Mouse (Mus musculus) myocyte (in vitro differentiated cells): ENCODE results near the gene Ptprd. TPM values are rescaled to one million over a fixed set of nuclear protein-coding genes. Genes with fewer than 3 reads are reported as not detected.

Experiments used
- H3K27me3 ChIP-seq: one replicate; pipeline ENCODE4 v1.6.1; 2011; ENCODE audit not compliant: control insufficient read depth, insufficient read depth, insufficient read length
- H3K36me3 ChIP-seq: one replicate; pipeline ENCODE4 v1.6.1; 2011; ENCODE audit not compliant: control insufficient read depth, insufficient read depth
- H3K4me2 ChIP-seq: one replicate; pipeline ENCODE4 v1.6.1; 2011; ENCODE audit warnings: low read depth, control low read depth
- H3K4me3 ChIP-seq: one replicate; pipeline ENCODE4 v1.5.1; 2011; ENCODE audit warnings: mild to moderate bottlenecking, control low read depth, moderate library complexity
- H3K79me2 ChIP-seq: one replicate; pipeline ENCODE4 v1.6.1; 2011; ENCODE audit not compliant: control insufficient read depth, insufficient read depth
- H3ac ChIP-seq: one replicate; pipeline ENCODE4 v1.6.1; 2011; ENCODE audit not compliant: control insufficient read depth, insufficient read length
- CEBPB ChIP-seq: IDR thresholded peaks from 2 replicates; pipeline ENCODE4 v1.6.1; 2011; ENCODE audit warnings: mild to moderate bottlenecking, moderate library complexity; ENCODE audit not compliant: poor library complexity, insufficient read depth, severe bottlenecking
- E2F4 ChIP-seq: IDR thresholded peaks from one replicate; pipeline ENCODE4 v1.6.1; 2011; ENCODE audit warnings: mild to moderate bottlenecking, control low read depth, moderate library complexity; ENCODE audit not compliant: insufficient read depth
- MAX ChIP-seq: IDR thresholded peaks from one replicate; pipeline ENCODE4 v1.6.1; 2011; ENCODE audit warnings: low read depth, mild to moderate bottlenecking, control low read depth
- MYOD1 ChIP-seq, 3 experiments: IDR thresholded peaks; one replicate each; pipeline ENCODE4 v1.6.1; 2011; ENCODE audit warnings: control low read depth in 2 of 3, low read depth in 2 of 3, mild to moderate bottlenecking in 2 of 3, moderate library complexity in 1 of 3; ENCODE audit not compliant: insufficient read length in 2 of 3, control insufficient read depth in 1 of 3
- MYOG ChIP-seq, 3 experiments: IDR thresholded peaks; one replicate each; pipeline ENCODE4 v1.6.1; 2011; ENCODE audit warnings: control low read depth in 2 of 3, low read depth in 2 of 3, mild to moderate bottlenecking in 2 of 3; ENCODE audit not compliant: insufficient read length in 2 of 3, control insufficient read depth in 1 of 3, insufficient read depth in 1 of 3
- POLR2A ChIP-seq: IDR thresholded peaks from one replicate; pipeline ENCODE4 v1.6.1; 2011; ENCODE audit warnings: low read depth, mild to moderate bottlenecking, control low read depth, moderate library complexity; ENCODE audit not compliant: insufficient read length
- POLR2AphosphoS2 ChIP-seq: IDR thresholded peaks from one replicate; pipeline ENCODE4 v1.6.1; 2011; ENCODE audit warnings: low read depth, control low read depth; ENCODE audit not compliant: insufficient read length
- REST ChIP-seq: IDR thresholded peaks from one replicate; pipeline ENCODE4 v1.6.1; 2011; ENCODE audit warnings: mild to moderate bottlenecking, control low read depth, moderate library complexity; ENCODE audit not compliant: insufficient read depth, insufficient read length
- SRF ChIP-seq: IDR thresholded peaks from one replicate; pipeline ENCODE4 v1.6.1; 2011; ENCODE audit warnings: low read depth; ENCODE audit not compliant: control insufficient read depth, insufficient read length
- TCF12 ChIP-seq: IDR thresholded peaks from one replicate; pipeline ENCODE4 v1.6.1; 2011; ENCODE audit warnings: mild to moderate bottlenecking, control low read depth; ENCODE audit not compliant: poor library complexity, insufficient read depth, severe bottlenecking
- TCF3 ChIP-seq: IDR thresholded peaks from one replicate; pipeline ENCODE4 v1.6.1; 2011; ENCODE audit warnings: low read depth, control low read depth; ENCODE audit not compliant: insufficient read length
- USF1 ChIP-seq: IDR thresholded peaks from one replicate; pipeline ENCODE4 v1.6.1; 2011; ENCODE audit warnings: low read depth, mild to moderate bottlenecking, control low read depth, moderate library complexity
- polyA plus RNA-seq: library from polyadenylated mRNA; unstranded; fragments of >200 nt; fragmentation: generic; extraction: Trizol; gene quantifications from one replicate; pipeline ENCODE4 v1.2.1, GENCODE M21; 2012; ENCODE audit warnings: missing spikeins

Ptprd gene
- polyA plus RNA-seq, 1 experiment = 2.9 TPM

DNA sequence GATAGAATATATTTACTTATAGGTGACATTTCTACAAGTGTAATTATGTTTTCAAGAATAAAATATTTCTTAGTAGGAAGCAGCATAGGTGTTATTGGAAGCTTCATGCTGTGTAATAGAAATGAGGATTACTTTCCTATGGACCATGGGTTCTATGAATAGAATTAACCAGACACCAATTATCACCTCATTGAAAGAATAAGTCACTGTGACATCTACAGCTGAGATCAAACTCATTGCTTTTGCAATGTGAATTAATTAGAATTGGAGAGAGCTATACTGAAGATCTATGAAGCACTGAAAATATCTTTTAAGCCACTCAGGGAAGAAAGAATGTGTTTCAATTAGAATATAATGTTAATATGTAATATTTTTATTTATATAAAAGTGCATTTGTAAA is 1539.1 kb downstream of the Ptprd start:
- no peaks in the 10 kb centered on the region for H3K36me3 ChIP-seq

DNA sequence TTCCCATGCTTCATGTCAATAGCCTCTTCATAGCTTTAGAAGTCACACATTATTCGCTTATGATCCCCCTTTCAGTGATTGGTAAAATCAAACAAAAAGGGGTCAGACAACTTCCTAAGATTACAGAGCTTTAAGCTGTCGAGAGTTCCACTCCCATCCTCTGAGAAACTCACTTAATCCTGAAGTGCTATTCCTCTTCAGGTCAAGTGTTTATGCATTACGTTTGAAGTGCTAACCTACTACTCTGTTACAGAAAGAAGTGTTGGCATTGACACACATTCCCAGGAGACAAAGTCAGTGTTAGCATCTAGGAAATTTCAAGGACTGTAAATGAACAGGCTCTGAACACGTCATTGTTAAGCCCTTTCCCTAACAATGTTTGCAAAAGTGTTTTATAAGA is 1550.0 kb downstream of the Ptprd start:
- no peak overlapping the region for H3K4me2 ChIP-seq
- no peaks in the 10 kb centered on the region for H3K27me3 ChIP-seq
- TF ChIP-seq MYOD1 (IDR thresholded peaks at IDR 0.05; ENCODE audit: control insufficient read depth in 1 of 3, insufficient read length in 2 of 3, low read depth in 2 of 3) (no peak), USF1 (no peak), TCF3 (no peak), CEBPB (no peak)
- H3ac ChIP-seq = no peak overlapping the region
- no peaks in the 10 kb centered on the region for H3K79me2 ChIP-seq
- H3K36me3 ChIP-seq = no peaks in the 10 kb centered on the region
- no peak overlapping the region for H3K4me3 ChIP-seq

More for the DNA sequence above, 1539.1 kb downstream of the Ptprd start:
- TF ChIP-seq TCF12 = no peak
- Histone ChIP-seq H3K4me2 (no peak overlapping the region), H3ac (no peak overlapping the region), H3K79me2 (no peaks in the 10 kb centered on the region), H3K4me3 (no peak overlapping the region), H3K27me3 (no peaks in the 10 kb centered on the region)

DNA sequence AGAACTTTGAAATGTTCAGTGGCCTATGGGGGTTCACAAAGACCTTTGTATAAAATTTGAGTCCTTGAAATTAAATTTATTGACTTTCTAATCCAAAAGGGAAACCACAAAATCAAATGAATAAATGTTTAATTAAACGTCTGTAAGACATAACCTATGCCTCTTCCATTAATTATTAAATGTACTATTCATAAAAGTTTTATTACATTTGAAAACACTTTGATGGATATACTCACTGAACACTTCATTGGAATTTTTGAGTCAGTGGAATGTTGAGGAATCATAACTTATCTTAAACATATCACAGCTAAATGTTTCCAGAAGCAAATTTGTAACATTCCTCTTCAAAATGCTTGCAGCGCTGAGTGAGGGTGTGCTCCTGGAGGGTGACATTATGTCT is 1551.6 kb downstream of the Ptprd start:
- Histone ChIP-seq H3K4me2 (no peak overlapping the region), H3K36me3 (no peaks in the 10 kb centered on the region), H3K79me2 (no peaks in the 10 kb centered on the region), H3K4me3 (no peak overlapping the region), H3K27me3 (no peaks in the 10 kb centered on the region), H3ac (no peak overlapping the region)
- TF ChIP-seq REST (no peak), SRF (no peak), TCF12 (no peak), MYOG (IDR thresholded peaks at IDR 0.05; ENCODE audit: control insufficient read depth in 1 of 3, insufficient read depth in 1 of 3, insufficient read length in 2 of 3, low read depth in 2 of 3) (no peak), E2F4 (no peak), TCF3 (no peak), POLR2A (no peak), USF1 (no peak), POLR2AphosphoS2 (no peak), MYOD1 (IDR thresholded peaks at IDR 0.05; ENCODE audit: control insufficient read depth in 1 of 3, insufficient read length in 2 of 3, low read depth in 2 of 3) (no peak), MAX (no peak), CEBPB (no peak)

DNA sequence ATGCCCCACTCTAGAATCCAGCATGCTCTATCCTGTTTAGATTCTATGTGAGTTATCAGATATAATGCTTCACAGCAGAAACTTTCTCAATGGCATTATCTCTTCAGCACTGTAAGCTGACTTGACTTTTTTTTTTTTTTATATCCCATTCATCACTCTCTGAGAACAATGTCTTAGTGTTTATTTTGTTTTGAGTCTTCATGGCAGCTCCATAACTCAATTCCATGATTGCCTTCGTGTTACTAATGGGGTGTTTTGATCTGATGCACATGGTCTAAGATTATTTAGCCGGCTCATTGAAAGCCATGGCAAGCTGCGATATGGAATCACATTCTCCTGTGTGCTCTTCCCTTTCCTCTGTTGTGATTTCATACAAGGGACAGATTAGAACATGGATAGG is 1555.0 kb downstream of the Ptprd start:
- H3ac ChIP-seq = no peak overlapping the region
- H3K36me3 ChIP-seq = no peaks in the 10 kb centered on the region
- H3K4me2 ChIP-seq = no peak overlapping the region
- TF ChIP-seq MYOG (IDR thresholded peaks at IDR 0.05; ENCODE audit: control insufficient read depth in 1 of 3, insufficient read depth in 1 of 3, insufficient read length in 2 of 3, low read depth in 2 of 3) = no peak
- no peak for TF ChIP-seq E2F4
- TF ChIP-seq MYOD1 (IDR thresholded peaks at IDR 0.05; ENCODE audit: control insufficient read depth in 1 of 3, insufficient read length in 2 of 3, low read depth in 2 of 3) = no peak
- no peak for TF ChIP-seq REST
- TF ChIP-seq USF1 = no peak
- TF ChIP-seq POLR2AphosphoS2 = no peak
- TF ChIP-seq SRF = no peak
- TF ChIP-seq MAX = no peak
- no peak for TF ChIP-seq CEBPB
- no peak for TF ChIP-seq POLR2A
- no peak for TF ChIP-seq TCF3
- TF ChIP-seq TCF12 = no peak
- H3K4me3 ChIP-seq = no peak overlapping the region
- H3K79me2 ChIP-seq = no peaks in the 10 kb centered on the region
- no peaks in the 10 kb centered on the region for H3K27me3 ChIP-seq

DNA sequence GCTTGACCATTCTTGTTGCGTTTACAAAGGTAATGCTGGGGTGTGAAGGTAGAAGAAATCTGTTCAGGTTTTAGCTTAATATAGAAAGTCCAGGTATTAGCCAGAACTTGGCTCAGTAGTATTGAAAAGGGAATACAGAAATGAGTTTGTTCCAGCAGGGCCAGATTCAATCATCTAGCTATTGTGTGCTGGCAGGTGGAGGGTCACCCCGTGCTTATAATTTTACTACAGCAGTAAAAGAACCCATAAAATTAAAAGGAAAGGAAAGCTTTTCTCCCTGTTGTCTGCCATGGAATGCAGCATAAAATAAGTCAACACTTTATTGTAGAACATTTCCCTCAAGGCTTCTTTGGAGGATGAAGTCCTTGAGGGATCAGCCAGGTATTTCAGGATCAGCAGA is 1558.8 kb downstream of the Ptprd start:
- TF ChIP-seq MYOG (IDR thresholded peaks at IDR 0.05; ENCODE audit: control insufficient read depth in 1 of 3, insufficient read depth in 1 of 3, insufficient read length in 2 of 3, low read depth in 2 of 3) = no peak
- TF ChIP-seq USF1 = no peak
- TF ChIP-seq REST = no peak
- TF ChIP-seq MYOD1 (IDR thresholded peaks at IDR 0.05; ENCODE audit: control insufficient read depth in 1 of 3, insufficient read length in 2 of 3, low read depth in 2 of 3) = no peak
- no peak for TF ChIP-seq CEBPB
- no peak for TF ChIP-seq SRF
- TF ChIP-seq MAX = no peak
- H3K27me3 ChIP-seq = no peaks in the 10 kb centered on the region

More for the DNA sequence above, 1558.8 kb downstream of the Ptprd start:
- H3K36me3 ChIP-seq = no peaks in the 10 kb centered on the region
- H3K4me2 ChIP-seq = no peak overlapping the region
- H3K4me3 ChIP-seq = no peak overlapping the region
- H3ac ChIP-seq = no peak overlapping the region
- H3K79me2 ChIP-seq = no peaks in the 10 kb centered on the region
